Mouse (Mus musculus): ENCODE measurements around the gene Tubb2a.

DNA sequence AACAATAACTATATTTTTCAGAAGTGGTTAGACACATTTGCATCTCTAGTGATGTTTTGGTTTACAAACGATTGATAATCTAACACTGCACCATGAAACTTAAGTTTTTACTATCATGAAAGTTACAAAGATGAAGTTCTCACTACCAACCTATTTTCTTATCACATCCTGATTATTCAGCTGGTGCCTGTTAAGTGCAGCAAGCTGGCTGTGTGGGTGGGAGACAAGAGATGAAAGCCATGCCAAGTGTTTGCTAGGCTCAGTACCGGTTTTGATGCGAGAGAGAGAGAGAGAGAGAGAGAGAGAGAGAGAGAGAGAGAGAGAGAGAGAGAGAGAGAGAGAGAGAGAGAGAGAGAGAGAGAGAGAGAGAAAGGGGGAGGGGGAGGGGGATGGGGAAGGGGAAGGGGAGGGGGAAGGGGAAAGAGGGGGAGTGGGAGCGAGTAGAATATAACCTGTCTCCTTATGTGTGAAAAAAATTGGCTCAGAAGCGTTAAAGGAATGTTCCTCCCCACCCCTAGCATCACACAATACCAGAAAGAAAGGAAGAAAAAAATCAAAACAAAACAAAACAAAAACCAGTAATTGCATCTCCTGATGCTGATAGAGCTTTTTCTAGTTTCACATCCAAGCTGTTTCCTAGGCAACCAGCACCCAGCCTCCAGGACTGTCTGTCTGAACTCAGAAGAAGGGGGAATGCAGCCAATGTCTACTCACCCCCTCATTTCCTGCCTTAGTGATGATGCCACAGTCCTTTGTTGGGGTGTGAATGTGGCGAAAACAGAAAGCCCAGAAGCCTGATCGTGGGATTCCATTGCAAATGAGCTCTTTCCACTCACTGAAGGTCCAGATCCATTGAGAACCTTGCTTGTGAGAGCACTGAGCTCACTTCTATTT is 18.0 kb upstream of the Tubb2a start:
- TF ChIP-seq POLR2A (IDR thresholded peaks at IDR 0.05; ENCODE audit: borderline replicate concordance, insufficient read depth, low read length) (no peak), CTCF (IDR thresholded peaks at IDR 0.05; ENCODE audit: borderline replicate concordance, insufficient read depth, low read depth, low read length) (no peak)
